Mouse (Mus musculus) liver, adult 2 months (tissue): Measurements from ENCODE around the gene Gm15262.

Experiments
- CTCF ChIP-seq: fragments of 200-500 bp; IDR thresholded peaks from 2 replicates; pipeline ENCODE4 v1.5.1; 2011; ENCODE audit warnings: low read depth, low read length, control low read depth
- POLR2A ChIP-seq: fragments of 200-500 bp; IDR thresholded peaks from 2 replicates; pipeline ENCODE4 v1.6.1; 2011; ENCODE audit warnings: low read length, control low read depth; ENCODE audit not compliant: insufficient read depth; ENCODE audit errors: extremely low read depth

DNA sequence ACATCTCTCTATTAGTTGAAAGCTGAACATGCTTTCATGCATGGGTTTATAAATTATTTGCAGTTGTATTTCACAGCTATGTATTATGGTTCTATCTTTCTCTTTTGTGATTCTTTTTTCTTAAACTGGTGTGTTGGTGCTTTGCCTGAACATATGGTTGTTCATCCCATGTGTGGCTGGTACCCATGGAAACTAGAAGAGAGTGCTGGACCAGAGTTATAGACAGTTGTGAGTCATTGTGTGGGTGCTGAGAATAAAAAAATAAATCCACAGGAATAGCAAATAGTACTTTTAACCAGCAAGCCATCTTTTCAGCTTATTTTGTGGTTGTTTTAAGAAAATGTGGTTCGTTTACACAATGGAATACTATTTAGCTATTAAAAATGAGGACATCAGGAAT lies 123.9 kb downstream of the Gm15262 start:
- no peak for TF ChIP-seq CTCF
- TF ChIP-seq POLR2A = no peak
